Mouse (Mus musculus) gastrocnemius, postnatal 10 days (tissue): ENCODE measurements at regions not wholly inside any gene's neighbourhood (a gene's known extent, or its start where the extent isn't known, plus 50 kb on each side); places are given as distances from the start of the nearest gene placed in this dataset.
A peak's percentile ranks its signal among the peaks of the same experiment; 100 is the strongest.

Experiments
- DNase-seq: peaks from one replicate; pipeline ENCODE4 v3.0.0; 2021; ENCODE audit warnings: mixed read lengths

- DNase-seq = no peak
Observed at GRCm38 (mm10) chr4:29034406-29034805, 221.5 kb downstream of the Epha7 start.

- DNase-seq = no peak
Observed at GRCm38 (mm10) chr4:29039993-29040392, 227.1 kb downstream of the Epha7 start.

GRCm38 (mm10) chr4:29068678-29069621 lies 256.0 kb downstream of the Epha7 start:
- DNase-seq = no peak

- DNase-seq = no peak
Observed at GRCm38 (mm10) chr4:29074204-29074603, 261.3 kb downstream of the Epha7 start.

GRCm38 (mm10) chr4:29074851-29075250 lies 261.9 kb downstream of the Epha7 start:
- DNase-seq = no peak

- no peak for DNase-seq
Observed at GRCm38 (mm10) chr4:29076683-29077082, 263.8 kb downstream of the Epha7 start.

GRCm38 (mm10) chr4:29078391-29078790 lies 265.5 kb downstream of the Epha7 start:
- DNase-seq = no peak

- DNase-seq = no peak
Observed at GRCm38 (mm10) chr4:29083545-29084290, 270.8 kb downstream of the Epha7 start.

- no peak for DNase-seq
Observed at GRCm38 (mm10) chr4:29090949-29091348, 278.0 kb downstream of the Epha7 start.

GRCm38 (mm10) chr4:29091495-29092211 lies 278.7 kb downstream of the Epha7 start:
- DNase-seq = no peak

- no peak for DNase-seq
Observed at GRCm38 (mm10) chr4:29102373-29102772, 289.4 kb downstream of the Epha7 start.

GRCm38 (mm10) chr4:29103414-29103813 lies 290.5 kb downstream of the Epha7 start:
- DNase-seq = no peak

- no peak for DNase-seq
Observed at GRCm38 (mm10) chr4:29112552-29112951, 299.6 kb downstream of the Epha7 start.

- DNase-seq = no peak
Observed at GRCm38 (mm10) chr4:29117025-29117424, 304.1 kb downstream of the Epha7 start.

GRCm38 (mm10) chr4:29117926-29118325 lies 305.0 kb downstream of the Epha7 start:
- DNase-seq = peak; percentile 41

- DNase-seq = peak; percentile 12
Observed at GRCm38 (mm10) chr4:29118679-29119479, 305.9 kb downstream of the Epha7 start.

- DNase-seq = no peak
Observed at GRCm38 (mm10) chr4:29119480-29120153, 306.7 kb downstream of the Epha7 start.

- DNase-seq = no peak
Observed at GRCm38 (mm10) chr4:29123697-29124377, 310.9 kb downstream of the Epha7 start.

- no peak for DNase-seq
Observed at GRCm38 (mm10) chr4:29130485-29130884, 317.6 kb downstream of the Epha7 start.
